Mouse (Mus musculus) cerebellum, adult 2 months (tissue): ENCODE data around the gene Ccdc183. TPM values are rescaled to one million over a fixed set of nuclear protein-coding genes. Genes with fewer than 3 reads are reported as not detected.

Source experiments
- DNase-seq, 2 experiments: peaks; one replicate each; pipeline ENCODE4 v3.0.0; 2021
- H3K27ac ChIP-seq: fragments of 200-500 bp; 2 replicates; pipeline ENCODE4 v1.5.1; 2012; ENCODE audit warnings: low read length, control low read depth, inconsistent platforms; ENCODE audit not compliant: insufficient read depth
- H3K27me3 ChIP-seq: fragments of 200-500 bp; 2 replicates; pipeline ENCODE4 v1.6.1; 2012; ENCODE audit warnings: inconsistent platforms, mild to moderate bottlenecking, low read length, moderate library complexity; ENCODE audit not compliant: control insufficient read depth, insufficient read depth
- H3K4me1 ChIP-seq: fragments of 200-500 bp; 2 replicates; pipeline ENCODE4 v1.6.1; 2011; ENCODE audit warnings: low read length; ENCODE audit not compliant: control insufficient read depth, insufficient read depth
- H3K4me3 ChIP-seq: fragments of 200-500 bp; replicated peaks from 2 replicates; pipeline ENCODE3; 2011; ENCODE audit warnings: mild to moderate bottlenecking, low read depth, low read length, control low read depth; ENCODE audit not compliant: insufficient read depth
- CTCF ChIP-seq: fragments of 200-500 bp; IDR thresholded peaks from 2 replicates; pipeline ENCODE4 v1.5.1; 2011; ENCODE audit warnings: low read depth, mild to moderate bottlenecking, control low read depth, low read length, moderate library complexity, borderline replicate concordance; ENCODE audit not compliant: insufficient read depth
- POLR2A ChIP-seq: fragments of 200-500 bp; IDR thresholded peaks from 2 replicates; pipeline ENCODE4 v1.6.1; 2011; ENCODE audit warnings: low read length, control low read depth, borderline replicate concordance; ENCODE audit not compliant: insufficient read depth
- WGBS: fragments of 180-500 bp; shearing (Covaris S2); methylation state at CpG from one replicate; pipeline ENCODE4 v1.1.7; 2018; 5-methylcytosine and 5-hydroxymethylcytosine counted together
- polyA plus RNA-seq: library from polyadenylated mRNA; depleted of rRNA; stranded (reverse); fragments of >200 nt; gene quantifications from 2 replicates; pipeline ENCODE4 v1.2.3, GENCODE M21; 2012

Ccdc183 gene
- polyA plus RNA-seq, 1 experiment, result not detected

- 2% methylated on average over 34 of the region's 34 CpGs for WGBS
- Histone ChIP-seq H3K27me3 (no peaks in the 10 kb centered on the region), H3K4me3 (peak within 1 kb of the TSS; percentile 86), H3K27ac (peak within 1 kb of the TSS; percentile 86), H3K4me1 (peaks cover 11% of the 10 kb centered on the region)
- TF ChIP-seq CTCF, result peak; percentile 87
- peak; percentile 78; the same call in 1 of the 2 replicates for TF ChIP-seq POLR2A
- DNase-seq, result peak; percentile 92 to 95
Measured at GRCm38 (mm10) chr2:25621229-25622200, 4.0 kb upstream of the Ccdc183 start, which contains the start of gene Tmem141. TSS of gene Tmem141 (minus strand) at chr2:25622005.

GRCm38 (mm10) chr2:25620852-25621228, 3.4 kb upstream of the Ccdc183 start:
- 19% methylated on average over 4 of the region's 4 CpGs for WGBS
- H3K27ac ChIP-seq, result peak overlapping the region; percentile 25
- peaks cover 11% of the 10 kb centered on the region for H3K4me1 ChIP-seq
- DNase-seq, result no peak
- no peaks in the 10 kb centered on the region for H3K27me3 ChIP-seq
- H3K4me3 ChIP-seq, result peak overlapping the region; percentile 86
- TF ChIP-seq CTCF (no peak), POLR2A (no peak)

GRCm38 (mm10) chr2:25620386-25620785, 2.9 kb upstream of the Ccdc183 start:
- peak overlapping the region; percentile 25; the same call in 1 of the 2 replicates for H3K27ac ChIP-seq
- WGBS, result 74% methylated on average over 6 of the region's 6 CpGs
- no peaks in the 10 kb centered on the region for H3K27me3 ChIP-seq
- H3K4me3 ChIP-seq, result no peak overlapping the region
- H3K4me1 ChIP-seq, result peaks cover 11% of the 10 kb centered on the region
- DNase-seq, result no peak
- no peak for TF ChIP-seq POLR2A
- TF ChIP-seq CTCF, result no peak

GRCm38 (mm10) chr2:25616398-25616797, 1.1 kb downstream of the Ccdc183 start:
- H3K4me1 ChIP-seq, result peaks cover 11% of the 10 kb centered on the region
- H3K27me3 ChIP-seq, result no peaks in the 10 kb centered on the region
- H3K4me3 ChIP-seq, result no peak overlapping the region
- 3% methylated on average over 22 of the region's 22 CpGs for WGBS
- TF ChIP-seq CTCF (no peak), POLR2A (no peak)
- H3K27ac ChIP-seq, result no peak overlapping the region
- no peak for DNase-seq

GRCm38 (mm10) chr2:25608671-25609070, 8.8 kb downstream of the Ccdc183 start:
- H3K4me3 ChIP-seq, result peak overlapping the region; percentile 95
- peak overlapping the region; percentile 15; the same call in 1 of the 2 replicates for H3K27ac ChIP-seq
- peak in 1 of 2 experiments; percentile 45 for DNase-seq
- H3K27me3 ChIP-seq, result no peaks in the 10 kb centered on the region
- no peaks in the 10 kb centered on the region; the same call in 1 of the 2 replicates for H3K4me1 ChIP-seq
- TF ChIP-seq CTCF (no peak), POLR2A (no peak)
- 63% methylated on average over 10 of the region's 10 CpGs for WGBS

- under 1% methylated on average over 74 of the region's 80 CpGs for WGBS
- H3K4me3 ChIP-seq, result peak within 1 kb of the TSS; percentile 95
- peaks cover 2% of the 10 kb centered on the region for H3K4me1 ChIP-seq
- peak; percentile 92 to 94 for DNase-seq
- peak within 1 kb of the TSS; percentile 97 for H3K27ac ChIP-seq
- no peaks in the 10 kb centered on the region for H3K27me3 ChIP-seq
- TF ChIP-seq CTCF (no peak), POLR2A (peak; percentile 74; the same call in 1 of the 2 replicates)
Measured at GRCm38 (mm10) chr2:25607761-25608622, 9.5 kb downstream of the Ccdc183 start, which contains the start of gene Rabl6. TSS of gene Rabl6 (minus strand) at chr2:25608521.

GRCm38 (mm10) chr2:25602526-25602925, 15.0 kb downstream of the Ccdc183 start:
- Histone ChIP-seq H3K27me3 (no peaks in the 10 kb centered on the region), H3K4me1 (peaks cover 16% of the 10 kb centered on the region), H3K27ac (peak overlapping the region; percentile 2; the same call in 1 of the 2 replicates), H3K4me3 (no peak overlapping the region)
- no peak for TF ChIP-seq POLR2A
- TF ChIP-seq CTCF, result no peak
- DNase-seq, result peak; percentile 50 to 55
- WGBS, result 14% methylated on average over 5 of the region's 5 CpGs
